Mouse (Mus musculus): ENCODE measurements around the gene Msi2. TPM values are rescaled to one million over a fixed set of nuclear protein-coding genes. Genes with fewer than 3 reads are reported as not detected.

The Msi2 gene
- total and polyA plus RNA-seq, 2 experiments from 2014 or later: 33.0 to 170 TPM

- no peak for DNase-seq (ENCODE audit: low spot score)
- Histone ChIP-seq H3K27me3 (ENCODE audit: insufficient read depth, low read length) (no peaks in the 10 kb centered on the region), H3K9ac (replicated peaks; ENCODE audit: low read length) (no peak overlapping the region), H3K4me3 (ENCODE audit: low read length) (no peak overlapping the region), H3K4me2 (ENCODE audit: low read depth, low read length) (no peak overlapping the region), H3K27ac (no peak overlapping the region), H3K36me3 (ENCODE audit: insufficient read depth, low read length) (no peaks in the 10 kb centered on the region), H3K4me1 (ENCODE audit: insufficient read depth, low read length) (peaks cover 15% of the 10 kb centered on the region; the same call in 1 of the 2 replicates), H3K9me3 (ENCODE audit: low read length) (no peaks in the 10 kb centered on the region)
- 85% methylated on average over 14 of the region's 14 CpGs for WGBS
- TF ChIP-seq CTCF (IDR thresholded peaks at IDR 0.05; ENCODE audit: low read depth): peak; percentile 48
- ATAC-seq: no peak
Measured at GRCm38 (mm10) chr11:88307616-88308543, 410.4 kb downstream of the Msi2 start.

- Histone ChIP-seq H3K27me3 (ENCODE audit: insufficient read depth, low read length) (no peaks in the 10 kb centered on the region), H3K4me3 (ENCODE audit: low read length) (no peak overlapping the region), H3K36me3 (ENCODE audit: insufficient read depth, low read length) (no peaks in the 10 kb centered on the region), H3K27ac (no peak overlapping the region), H3K4me1 (ENCODE audit: insufficient read depth, low read length) (0 out of 2 replicates have a peak, but pooled peaks cover 7% of the 10 kb centered on the region), H3K9me3 (ENCODE audit: low read length) (no peaks in the 10 kb centered on the region), H3K9ac (replicated peaks; ENCODE audit: low read length) (no peak overlapping the region), H3K4me2 (ENCODE audit: low read depth, low read length) (no peak overlapping the region)
- no peak for TF ChIP-seq CTCF (IDR thresholded peaks at IDR 0.05; ENCODE audit: low read depth)
- no peak for DNase-seq (ENCODE audit: low spot score)
- no peak for ATAC-seq
- WGBS: 94% methylated on average over 6 of the region's 6 CpGs
Measured at GRCm38 (mm10) chr11:88305759-88306158, 412.6 kb downstream of the Msi2 start.

- Histone ChIP-seq H3K27ac (no peak overlapping the region), H3K27me3 (ENCODE audit: insufficient read depth, low read length) (no peaks in the 10 kb centered on the region), H3K9ac (replicated peaks; ENCODE audit: low read length) (no peak overlapping the region), H3K4me1 (ENCODE audit: insufficient read depth, low read length) (no peaks in the 10 kb centered on the region), H3K9me3 (ENCODE audit: low read length) (no peaks in the 10 kb centered on the region), H3K36me3 (ENCODE audit: insufficient read depth, low read length) (no peaks in the 10 kb centered on the region), H3K4me3 (ENCODE audit: low read length) (no peak overlapping the region), H3K4me2 (ENCODE audit: low read depth, low read length) (no peak overlapping the region)
- ATAC-seq (no peak), DNase-seq (ENCODE audit: low spot score) (peak; percentile 64)
- WGBS: 53% methylated on average over 6 of the region's 6 CpGs
- no peak for TF ChIP-seq CTCF (IDR thresholded peaks at IDR 0.05; ENCODE audit: low read depth)
Measured at GRCm38 (mm10) chr11:88301619-88302018, 416.7 kb downstream of the Msi2 start.

GRCm38 (mm10) chr11:88299345-88299744 lies 419.0 kb downstream of the Msi2 start:
- 26% methylated on average over 4 of the region's 4 CpGs for WGBS
- no peak for DNase-seq (ENCODE audit: low spot score)

GRCm38 (mm10) chr11:88297526-88297925 lies 420.8 kb downstream of the Msi2 start:
- Histone ChIP-seq H3K27me3 (ENCODE audit: insufficient read depth, low read length) (no peaks in the 10 kb centered on the region), H3K27ac (no peak overlapping the region), H3K4me3 (ENCODE audit: low read length) (no peak overlapping the region), H3K4me2 (ENCODE audit: low read depth, low read length) (no peak overlapping the region), H3K9me3 (ENCODE audit: low read length) (no peaks in the 10 kb centered on the region), H3K4me1 (ENCODE audit: insufficient read depth, low read length) (0 out of 2 replicates have a peak, but pooled peaks cover 8% of the 10 kb centered on the region), H3K36me3 (ENCODE audit: insufficient read depth, low read length) (no peaks in the 10 kb centered on the region), H3K9ac (replicated peaks; ENCODE audit: low read length) (no peak overlapping the region)
- peak; percentile 56 for TF ChIP-seq CTCF (IDR thresholded peaks at IDR 0.05; ENCODE audit: low read depth)
- ATAC-seq: peak; percentile 43; the same call in 1 of the 2 replicates
- peak; percentile 62 for DNase-seq (ENCODE audit: low spot score)
- 65% methylated on average over 4 of the region's 4 CpGs for WGBS

More at GRCm38 (mm10) chr11:88299345-88299744, 419.0 kb downstream of the Msi2 start:
- Histone ChIP-seq H3K36me3 (ENCODE audit: insufficient read depth, low read length) (no peaks in the 10 kb centered on the region), H3K27ac (no peak overlapping the region), H3K4me2 (ENCODE audit: low read depth, low read length) (no peak overlapping the region), H3K9me3 (ENCODE audit: low read length) (no peaks in the 10 kb centered on the region), H3K27me3 (ENCODE audit: insufficient read depth, low read length) (no peaks in the 10 kb centered on the region), H3K4me1 (ENCODE audit: insufficient read depth, low read length) (0 out of 2 replicates have a peak, but pooled peaks cover 2% of the 10 kb centered on the region), H3K9ac (replicated peaks; ENCODE audit: low read length) (no peak overlapping the region), H3K4me3 (ENCODE audit: low read length) (no peak overlapping the region)
- no peak for TF ChIP-seq CTCF (IDR thresholded peaks at IDR 0.05; ENCODE audit: low read depth)
- ATAC-seq: no peak

GRCm38 (mm10) chr11:88295298-88295697 lies 423.0 kb downstream of the Msi2 start:
- ATAC-seq (no peak), DNase-seq (ENCODE audit: low spot score) (no peak)
- Histone ChIP-seq H3K4me1 (ENCODE audit: insufficient read depth, low read length) (0 out of 2 replicates have a peak, but pooled peaks cover 8% of the 10 kb centered on the region), H3K36me3 (ENCODE audit: insufficient read depth, low read length) (no peaks in the 10 kb centered on the region), H3K27ac (no peak overlapping the region), H3K4me2 (ENCODE audit: low read depth, low read length) (no peak overlapping the region), H3K9ac (replicated peaks; ENCODE audit: low read length) (no peak overlapping the region), H3K9me3 (ENCODE audit: low read length) (no peaks in the 10 kb centered on the region), H3K4me3 (ENCODE audit: low read length) (no peak overlapping the region), H3K27me3 (ENCODE audit: insufficient read depth, low read length) (no peaks in the 10 kb centered on the region)
- TF ChIP-seq CTCF (IDR thresholded peaks at IDR 0.05; ENCODE audit: low read depth): no peak
- 51% methylated on average over 5 of the region's 5 CpGs for WGBS

- H3K27ac ChIP-seq: no peak overlapping the region
- no peak for DNase-seq (ENCODE audit: low spot score)
- H3K4me3 ChIP-seq (ENCODE audit: low read length): peak overlapping the region; percentile 12; the same call in 1 of the 2 replicates
Measured at GRCm38 (mm10) chr11:88294394-88294710, 424.0 kb downstream of the Msi2 start.

More at GRCm38 (mm10) chr11:88294394-88294710, 424.0 kb downstream of the Msi2 start:
- TF ChIP-seq CTCF (IDR thresholded peaks at IDR 0.05; ENCODE audit: low read depth): no peak
- Histone ChIP-seq H3K9ac (replicated peaks; ENCODE audit: low read length) (no peak overlapping the region), H3K36me3 (ENCODE audit: insufficient read depth, low read length) (no peaks in the 10 kb centered on the region), H3K4me1 (ENCODE audit: insufficient read depth, low read length) (0 out of 2 replicates have a peak, but pooled peaks cover 8% of the 10 kb centered on the region), H3K4me2 (ENCODE audit: low read depth, low read length) (peak overlapping the region; percentile 38), H3K27me3 (ENCODE audit: insufficient read depth, low read length) (no peaks in the 10 kb centered on the region), H3K9me3 (ENCODE audit: low read length) (no peaks in the 10 kb centered on the region)
- WGBS: 30% methylated on average over 17 of the region's 17 CpGs
- no peak for ATAC-seq
